Mouse (Mus musculus): ENCODE data around the gene Nudt13.

The Nudt13 gene

DNA sequence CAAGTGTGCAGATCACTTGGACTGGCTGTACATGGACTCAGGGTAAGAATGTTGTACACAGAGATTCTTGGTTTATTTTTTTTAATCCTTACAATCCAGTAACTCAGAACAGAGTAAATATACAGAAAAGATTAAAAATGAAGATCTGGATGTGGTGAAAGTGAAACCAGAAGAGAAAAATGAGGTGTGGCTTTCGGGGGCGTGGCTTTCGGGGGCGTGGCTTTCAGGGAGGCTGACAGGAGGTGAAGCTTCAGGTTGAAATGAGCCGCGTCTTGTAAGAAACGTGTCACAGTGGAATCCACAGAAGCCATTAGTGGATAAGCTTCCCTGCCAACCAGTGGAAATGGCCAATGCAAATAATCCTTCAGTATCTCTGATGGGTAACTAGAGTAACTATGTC, 46.4 kb downstream of the Nudt13 start:
- peak; percentile 51 for DNase-seq

DNA sequence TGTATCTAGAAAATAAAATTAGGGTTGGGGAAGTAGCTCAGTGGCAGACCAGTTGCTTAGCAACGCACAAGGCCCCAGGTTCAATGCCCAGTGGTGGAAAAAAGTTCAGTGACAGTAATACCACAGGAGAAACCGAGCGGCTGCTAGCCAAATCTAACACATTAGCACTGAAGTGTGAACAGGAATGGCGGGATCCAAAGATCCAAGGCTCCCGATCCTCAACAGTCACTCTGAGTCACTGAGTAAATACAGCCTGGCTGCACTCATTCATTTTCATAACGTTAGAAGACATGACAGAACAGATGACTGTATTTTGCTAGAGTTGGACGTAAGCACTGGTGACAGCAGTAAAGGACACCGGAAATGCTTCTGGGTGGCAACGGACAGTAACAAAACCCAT, 51.4 kb downstream of the Nudt13 start:
- no peak for DNase-seq

DNA sequence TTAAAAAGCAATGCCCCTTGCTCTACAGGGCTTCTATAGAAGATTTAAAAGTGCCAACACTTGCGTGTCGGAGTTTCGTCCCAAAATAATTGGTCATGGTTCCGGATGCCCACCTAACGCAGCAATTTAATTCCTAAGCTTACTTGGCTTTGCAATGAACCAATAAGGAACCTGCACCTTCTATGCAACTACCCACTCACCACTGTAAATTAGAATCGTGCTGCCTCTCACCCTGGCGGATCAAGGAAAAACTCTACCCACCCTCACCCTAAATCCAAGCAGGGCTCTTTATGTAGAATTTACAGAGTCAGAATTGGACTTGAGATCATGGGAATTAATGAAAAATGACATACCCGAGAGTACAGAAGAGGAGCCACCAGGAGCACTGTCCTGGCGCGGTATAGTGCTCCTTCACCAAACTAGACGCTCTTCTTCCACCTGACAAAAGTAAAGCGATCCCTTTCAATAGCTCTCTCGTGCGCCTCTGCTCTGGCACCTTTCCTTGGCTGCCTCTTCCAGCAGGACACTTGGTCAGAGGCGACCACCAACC, 53.0 kb downstream of the Nudt13 start:
- DNase-seq = no peak

DNA sequence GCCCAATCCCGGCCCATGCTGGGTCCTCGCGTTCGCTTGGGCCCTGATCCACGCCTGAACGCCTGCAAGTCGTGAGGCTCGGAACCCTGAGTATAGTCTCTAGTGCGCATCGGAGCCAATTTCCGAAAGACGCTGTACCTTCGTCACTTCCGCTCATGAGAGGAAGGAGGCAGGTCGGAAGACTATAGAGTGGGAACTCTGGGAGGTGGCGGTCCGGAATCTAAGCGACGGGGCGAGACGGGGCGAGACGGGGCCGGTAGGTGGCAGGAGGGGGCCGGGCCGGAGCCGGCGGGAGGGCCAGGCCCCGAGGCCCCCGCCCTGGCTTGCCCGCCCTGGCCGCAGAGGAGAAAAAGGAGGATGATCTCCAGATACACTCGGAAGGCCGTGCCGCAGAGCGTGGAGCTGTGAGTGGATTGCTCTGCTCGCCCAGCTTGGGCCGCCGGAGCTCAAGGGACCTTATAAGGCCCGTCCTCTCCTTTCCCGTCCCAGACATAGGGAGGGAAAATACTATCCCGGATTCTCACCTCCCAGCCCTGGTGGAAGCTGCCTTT, 53.6 kb downstream of the Nudt13 start, which contains the start of the genes Ecd and Fam149b:
TSS of gene Ecd (minus strand) at position 131 of the 551 bp plus-strand sequence.
TSS of gene Fam149b (plus strand) at position 172 of the 551 bp plus-strand sequence.
- peak; percentile 89 for DNase-seq

DNA sequence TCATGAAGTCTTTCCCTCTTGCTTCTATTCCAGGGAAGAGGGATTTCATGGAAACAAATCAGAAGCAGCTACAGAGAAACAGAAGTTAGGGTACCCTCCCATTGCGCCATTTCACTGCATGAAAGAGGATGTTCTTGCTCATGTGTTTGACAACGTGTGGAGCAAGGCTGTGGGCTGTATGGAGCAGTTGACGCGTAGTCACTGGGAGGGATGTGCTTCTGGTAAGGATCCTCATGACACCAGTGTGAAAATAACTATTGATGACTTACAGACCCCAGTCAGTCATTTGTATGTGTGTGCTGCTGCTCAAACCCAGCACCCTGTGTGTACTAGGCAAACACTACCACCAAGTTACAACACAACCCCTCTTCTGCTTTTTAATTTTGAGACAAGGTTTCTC, 68.7 kb downstream of the Nudt13 start:
- no peak for DNase-seq
